Mouse (Mus musculus): ENCODE measurements around the gene Lrrc34.

- TF ChIP-seq CTCF (conservative IDR thresholded peaks at IDR 0.05; ENCODE audit: low read length) = no peak
- TF ChIP-seq NANOG (IDR thresholded peaks at IDR 0.05; ENCODE audit: borderline replicate concordance, low read length) = no peak
Measured at GRCm38 (mm10) chr3:30595111-30595832, 52.4 kb downstream of the Lrrc34 start.
